Mouse (Mus musculus): ENCODE results near the gene Slamf9. TPM values are rescaled to one million over a fixed set of nuclear protein-coding genes. Genes with fewer than 3 reads are reported as not detected.
A peak's percentile ranks its signal among the peaks of the same experiment; 100 is the strongest.

The Slamf9 gene
- polyA plus RNA-seq, 1 experiment from 2014 or later: 1.0 TPM

- 3% methylated on average over 28 of the region's 28 CpGs for WGBS (ENCODE audit: insufficient replicate concordance)
- H3K9ac ChIP-seq (ENCODE audit: low read depth, low read length): no peak within 1 kb of the TSS
- peak; percentile 45 for ATAC-seq (ENCODE audit: low read depth)
- H3K4me1 ChIP-seq (ENCODE audit: control insufficient read depth, low read depth, low read length): peaks cover 11% of the 10 kb centered on the region
- H3K4me3 ChIP-seq (ENCODE audit: low read depth, low read length): peak within 1 kb of the TSS; percentile 32
- no peaks in the 10 kb centered on the region for H3K9me3 ChIP-seq (replicated peaks; ENCODE audit: control insufficient read depth, low read length)
- H3K27ac ChIP-seq (ENCODE audit: low read length): no peak within 1 kb of the TSS
- peaks cover 8% of the 10 kb centered on the region for H3K27me3 ChIP-seq (ENCODE audit: control insufficient read depth, insufficient read depth, low read depth, low read length)
- H3K4me2 ChIP-seq (ENCODE audit: low read depth, low read length): peak within 1 kb of the TSS; percentile 52
- H3K36me3 ChIP-seq (ENCODE audit: control insufficient read depth, insufficient read depth): no peaks in the 10 kb centered on the region
Measured at GRCm38 (mm10) chr1:172520576-172521440, 45.6 kb downstream of the Slamf9 start, which contains the start of gene Cfap45. Cfap45 (plus strand) TSS chr1:172520801.

- H3K9ac ChIP-seq (ENCODE audit: low read depth, low read length): no peak overlapping the region
- H3K4me2 ChIP-seq (ENCODE audit: low read depth, low read length): no peak overlapping the region
- ATAC-seq (ENCODE audit: low read depth): no peak
- H3K27me3 ChIP-seq (ENCODE audit: control insufficient read depth, insufficient read depth, low read depth, low read length): peaks cover 13% of the 10 kb centered on the region
- no peaks in the 10 kb centered on the region for H3K9me3 ChIP-seq (replicated peaks; ENCODE audit: control insufficient read depth, low read length)
- 24% methylated on average over 7 of the region's 7 CpGs for WGBS (ENCODE audit: insufficient replicate concordance)
- H3K4me3 ChIP-seq (ENCODE audit: low read depth, low read length): no peak overlapping the region
- H3K27ac ChIP-seq (ENCODE audit: low read length): no peak overlapping the region
- H3K4me1 ChIP-seq (ENCODE audit: control insufficient read depth, low read depth, low read length): peaks cover 16% of the 10 kb centered on the region
- H3K36me3 ChIP-seq (ENCODE audit: control insufficient read depth, insufficient read depth): no peaks in the 10 kb centered on the region
Measured at GRCm38 (mm10) chr1:172522524-172522923, 47.4 kb downstream of the Slamf9 start.

GRCm38 (mm10) chr1:172523699-172524101 is 48.5 kb downstream of the Slamf9 start:
- Histone ChIP-seq H3K27ac (ENCODE audit: low read length) (no peak overlapping the region), H3K4me3 (ENCODE audit: low read depth, low read length) (no peak overlapping the region), H3K4me1 (ENCODE audit: control insufficient read depth, low read depth, low read length) (peaks cover 16% of the 10 kb centered on the region), H3K9me3 (replicated peaks; ENCODE audit: control insufficient read depth, low read length) (no peaks in the 10 kb centered on the region), H3K4me2 (ENCODE audit: low read depth, low read length) (no peak overlapping the region), H3K27me3 (ENCODE audit: control insufficient read depth, insufficient read depth, low read depth, low read length) (peaks cover 16% of the 10 kb centered on the region), H3K9ac (ENCODE audit: low read depth, low read length) (no peak overlapping the region), H3K36me3 (ENCODE audit: control insufficient read depth, insufficient read depth) (no peaks in the 10 kb centered on the region)
- no peak for ATAC-seq (ENCODE audit: low read depth)
- WGBS (ENCODE audit: insufficient replicate concordance): 50% methylated on average over 12 of the region's 12 CpGs

- peaks cover 16% of the 10 kb centered on the region for H3K4me1 ChIP-seq (ENCODE audit: control insufficient read depth, low read depth, low read length)
- ATAC-seq (ENCODE audit: low read depth): peak; percentile 20; the same call in 1 of the 2 replicates
- no peak overlapping the region for H3K27ac ChIP-seq (ENCODE audit: low read length)
- peaks cover 16% of the 10 kb centered on the region for H3K27me3 ChIP-seq (ENCODE audit: control insufficient read depth, insufficient read depth, low read depth, low read length)
- H3K9ac ChIP-seq (ENCODE audit: low read depth, low read length): no peak overlapping the region
- H3K4me2 ChIP-seq (ENCODE audit: low read depth, low read length): no peak overlapping the region; the same call in 1 of the 2 replicates
- H3K36me3 ChIP-seq (ENCODE audit: control insufficient read depth, insufficient read depth): no peaks in the 10 kb centered on the region
- H3K4me3 ChIP-seq (ENCODE audit: low read depth, low read length): no peak overlapping the region
- 12% methylated on average over 15 of the region's 15 CpGs for WGBS (ENCODE audit: insufficient replicate concordance)
- no peaks in the 10 kb centered on the region for H3K9me3 ChIP-seq (replicated peaks; ENCODE audit: control insufficient read depth, low read length)
Measured at GRCm38 (mm10) chr1:172525027-172525764, 50.0 kb downstream of the Slamf9 start.

GRCm38 (mm10) chr1:172525971-172526370 is 50.8 kb downstream of the Slamf9 start:
- Histone ChIP-seq H3K27ac (ENCODE audit: low read length) (peak overlapping the region; percentile 40), H3K36me3 (ENCODE audit: control insufficient read depth, insufficient read depth) (no peaks in the 10 kb centered on the region), H3K4me2 (ENCODE audit: low read depth, low read length) (peak overlapping the region; percentile 21), H3K4me1 (ENCODE audit: control insufficient read depth, low read depth, low read length) (peaks cover 11% of the 10 kb centered on the region), H3K27me3 (ENCODE audit: control insufficient read depth, insufficient read depth, low read depth, low read length) (peaks cover 16% of the 10 kb centered on the region), H3K9me3 (replicated peaks; ENCODE audit: control insufficient read depth, low read length) (no peaks in the 10 kb centered on the region), H3K4me3 (ENCODE audit: low read depth, low read length) (no peak overlapping the region), H3K9ac (ENCODE audit: low read depth, low read length) (no peak overlapping the region)
- no peak for ATAC-seq (ENCODE audit: low read depth)
- 23% methylated on average over 7 of the region's 7 CpGs for WGBS (ENCODE audit: insufficient replicate concordance)

- H3K36me3 ChIP-seq (ENCODE audit: control insufficient read depth, insufficient read depth): no peaks in the 10 kb centered on the region
- 8% methylated on average over 23 of the region's 23 CpGs for WGBS (ENCODE audit: insufficient replicate concordance)
- peaks cover 8% of the 10 kb centered on the region for H3K4me1 ChIP-seq (ENCODE audit: control insufficient read depth, low read depth, low read length)
- peaks cover 16% of the 10 kb centered on the region for H3K27me3 ChIP-seq (ENCODE audit: control insufficient read depth, insufficient read depth, low read depth, low read length)
- peak overlapping the region; percentile 40; the same call in 1 of the 2 replicates for H3K27ac ChIP-seq (ENCODE audit: low read length)
- peak overlapping the region; percentile 21 for H3K4me2 ChIP-seq (ENCODE audit: low read depth, low read length)
- H3K4me3 ChIP-seq (ENCODE audit: low read depth, low read length): peak overlapping the region; percentile 26
- ATAC-seq (ENCODE audit: low read depth): peak; percentile 53
- no peaks in the 10 kb centered on the region for H3K9me3 ChIP-seq (replicated peaks; ENCODE audit: control insufficient read depth, low read length)
- no peak overlapping the region for H3K9ac ChIP-seq (ENCODE audit: low read depth, low read length)
Measured at GRCm38 (mm10) chr1:172526380-172527081, 51.4 kb downstream of the Slamf9 start.

- ATAC-seq (ENCODE audit: low read depth): no peak
- H3K4me2 ChIP-seq (ENCODE audit: low read depth, low read length): no peak overlapping the region
- 76% methylated on average over 10 of the region's 10 CpGs for WGBS (ENCODE audit: insufficient replicate concordance)
- no peaks in the 10 kb centered on the region for H3K36me3 ChIP-seq (ENCODE audit: control insufficient read depth, insufficient read depth)
- no peak overlapping the region for H3K27ac ChIP-seq (ENCODE audit: low read length)
- H3K9ac ChIP-seq (ENCODE audit: low read depth, low read length): no peak overlapping the region
- H3K4me3 ChIP-seq (ENCODE audit: low read depth, low read length): no peak overlapping the region
- H3K9me3 ChIP-seq (replicated peaks; ENCODE audit: control insufficient read depth, low read length): no peaks in the 10 kb centered on the region
- H3K4me1 ChIP-seq (ENCODE audit: control insufficient read depth, low read depth, low read length): peaks cover 8% of the 10 kb centered on the region
- peaks cover 24% of the 10 kb centered on the region for H3K27me3 ChIP-seq (ENCODE audit: control insufficient read depth, insufficient read depth, low read depth, low read length)
Measured at GRCm38 (mm10) chr1:172527431-172527830, 52.3 kb downstream of the Slamf9 start.

All from liver, embryonic 16.5 days (tissue).